Comparison of ENCODE assay signal across 25 mouse cellular contexts in genomic region chr8:10255741-10256140, GRCm38 (mm10).
DNase-seq lines count a peak whose midpoint lies in the region; ATAC-seq and TF ChIP-seq lines count a peak whose summit lies in the region.
"Had no signal": no experiment of that assay in that cellular context is flagged by ENCODE, and none has a peak within 500 bp of the region (broad histone marks: within the 10 kb centered on the region; RNA-seq: fewer than 3 reads in every experiment).

No protein-coding gene starts in this region.

- no peak overlapping the region for H3K9ac ChIP-seq in hindbrain, embryonic 11.5 days (ENCODE audit: low read depth, low read length)
- H3K9ac ChIP-seq in lung, postnatal 0 days (replicated peaks; ENCODE audit: low read depth), result no peak overlapping the region
- no peak overlapping the region for H3K9ac ChIP-seq in embryonic facial prominence, embryonic 14.5 days (ENCODE audit: low read depth, low read length)
- H3K9ac ChIP-seq: forebrain, embryonic 12.5 days; heart, embryonic 15.5 days; hindbrain, embryonic 15.5 days; liver, postnatal 0 days had no signal

- intact Hi-C loops in left cerebral cortex, postnatal 4 days (cut with DNase I), result no loop called here

- TF ChIP-seq CTCF in lung, postnatal 0 days (IDR thresholded peaks at IDR 0.05), result no peak

- no peak overlapping the region for H3K4me3 ChIP-seq in hindbrain, embryonic 11.5 days (ENCODE audit: low read depth, low read length)
- H3K4me3 ChIP-seq in hindbrain, embryonic 10.5 days, result no peak overlapping the region
- H3K4me3 ChIP-seq in lung, postnatal 0 days (ENCODE audit: low read depth, low read length), result no peak overlapping the region
- H3K4me3 ChIP-seq in embryonic facial prominence, embryonic 14.5 days (ENCODE audit: low read depth, low read length), result no peak overlapping the region
- H3K4me3 ChIP-seq: erythroblast, embryonic 14.5 days; forebrain, embryonic 12.5 days; heart, embryonic 15.5 days; hindbrain, embryonic 15.5 days; left cerebral cortex, adult 2 months; midbrain, embryonic 10.5 days had no signal

- no peaks in the 10 kb centered on the region for H3K27me3 ChIP-seq in hindbrain, embryonic 11.5 days (ENCODE audit: control insufficient read depth, insufficient read depth, low read length)
- no peaks in the 10 kb centered on the region for H3K27me3 ChIP-seq in hindbrain, embryonic 10.5 days (ENCODE audit: insufficient read depth, poor library complexity, severe bottlenecking)
- no peaks in the 10 kb centered on the region for H3K27me3 ChIP-seq in lung, postnatal 0 days (replicated peaks; ENCODE audit: insufficient read depth, low read length)
- no peaks in the 10 kb centered on the region for H3K27me3 ChIP-seq in embryonic facial prominence, embryonic 14.5 days (replicated peaks; ENCODE audit: control insufficient read depth, insufficient read depth, low read length)
- H3K27me3 ChIP-seq: forebrain, embryonic 12.5 days; heart, embryonic 15.5 days; hindbrain, embryonic 15.5 days had no signal

- no peak overlapping the region for H3K4me2 ChIP-seq in hindbrain, embryonic 11.5 days (replicated peaks; ENCODE audit: low read depth, low read length)
- H3K4me2 ChIP-seq in lung, postnatal 0 days (replicated peaks; ENCODE audit: low read depth, low read length), result no peak overlapping the region
- no peak overlapping the region for H3K4me2 ChIP-seq in embryonic facial prominence, embryonic 14.5 days (ENCODE audit: low read depth, low read length)
- H3K4me2 ChIP-seq: forebrain, embryonic 12.5 days; heart, embryonic 15.5 days; hindbrain, embryonic 15.5 days; liver, embryonic 11.5 days had no signal

- H3K4me1 ChIP-seq in hindbrain, embryonic 11.5 days (replicated peaks; ENCODE audit: control insufficient read depth, insufficient read depth, low read length), result no peaks in the 10 kb centered on the region
- H3K4me1 ChIP-seq in hindbrain, embryonic 10.5 days (replicated peaks), result no peaks in the 10 kb centered on the region
- H3K4me1 ChIP-seq in lung, postnatal 0 days (ENCODE audit: insufficient read depth, low read depth, low read length), result no peaks in the 10 kb centered on the region
- H3K4me1 ChIP-seq in embryonic facial prominence, embryonic 14.5 days (ENCODE audit: control insufficient read depth, insufficient read depth, low read length), result no peaks in the 10 kb centered on the region
- H3K4me1 ChIP-seq: forebrain, embryonic 12.5 days; heart, embryonic 15.5 days; hindbrain, embryonic 15.5 days; midbrain, embryonic 10.5 days had no signal

- no peak overlapping the region for H3K27ac ChIP-seq in hindbrain, embryonic 11.5 days (ENCODE audit: low read depth, low read length)
- H3K27ac ChIP-seq in hindbrain, embryonic 10.5 days, result no peak overlapping the region
- no peak overlapping the region for H3K27ac ChIP-seq in lung, postnatal 0 days (ENCODE audit: low read length)
- H3K27ac ChIP-seq in embryonic facial prominence, embryonic 14.5 days (replicated peaks; ENCODE audit: low read depth, low read length), result no peak overlapping the region
- H3K27ac ChIP-seq: forebrain, embryonic 12.5 days; heart, embryonic 15.5 days; hindbrain, embryonic 15.5 days; left cerebral cortex, adult 2 months; midbrain, embryonic 10.5 days had no signal

- ATAC-seq in hindbrain, embryonic 11.5 days (ENCODE audit: low FRiP score), result no peak
- ATAC-seq in lung, postnatal 0 days, result no peak
- ATAC-seq in embryonic facial prominence, embryonic 14.5 days (ENCODE audit: low read depth), result no peak
- ATAC-seq: activated CD4-positive, CD25-positive, alpha-beta regulatory T cell, adult 4 months; liver, postnatal 0 days; midbrain, embryonic 16.5 days had no signal

- no peaks in the 10 kb centered on the region for H3K9me3 ChIP-seq in hindbrain, embryonic 11.5 days (ENCODE audit: control insufficient read depth, low read length)
- no peaks in the 10 kb centered on the region for H3K9me3 ChIP-seq in hindbrain, embryonic 10.5 days
- no peaks in the 10 kb centered on the region for H3K9me3 ChIP-seq in lung, postnatal 0 days (ENCODE audit: low read length)
- no peaks in the 10 kb centered on the region for H3K9me3 ChIP-seq in embryonic facial prominence, embryonic 14.5 days (ENCODE audit: control insufficient read depth, low read length)
- H3K9me3 ChIP-seq: forebrain, embryonic 12.5 days; heart, embryonic 15.5 days; hindbrain, embryonic 15.5 days; midbrain, embryonic 10.5 days had no signal

- WGBS in hindbrain, embryonic 11.5 days, result 78% methylated on average over 2 of the region's 2 CpGs
- 77% methylated on average over 2 of the region's 2 CpGs for WGBS in hindbrain, embryonic 10.5 days
- WGBS in lung, postnatal 0 days, result 51% methylated on average over 2 of the region's 2 CpGs
- 58% methylated on average over 2 of the region's 2 CpGs for WGBS in embryonic facial prominence, embryonic 14.5 days

- peak; percentile 9 for DNase-seq in hindbrain, embryonic 11.5 days (ENCODE audit: low spot score)
- DNase-seq in hindbrain, embryonic 10.5 days (ENCODE audit: low spot score), result no peak
- DNase-seq in lung, postnatal 0 days (ENCODE audit: low spot score), result peak; percentile 29
- DNase-seq in lung, postnatal 25 days (ENCODE audit: low spot score), result no peak
- peak; percentile 70 for DNase-seq in embryonic facial prominence, embryonic 14.5 days (ENCODE audit: low spot score)
- no peak for DNase-seq in left cerebral cortex, postnatal 4 days
- DNase-seq in right cerebral cortex, postnatal 4 days, result no peak
- DNase-seq in cerebellum, postnatal 36 days, result no peak
- DNase-seq: adrenal gland, postnatal 25 days; cerebellum, postnatal 10 days; heart, postnatal 36 days; kidney, adult 8-10 months; liver, postnatal 0 days; lung, postnatal 36 days; thymus, adult 18-20 months; thymus, postnatal 36 days had no signal

- no peaks in the 10 kb centered on the region for H3K36me3 ChIP-seq in hindbrain, embryonic 11.5 days (ENCODE audit: control insufficient read depth, insufficient read depth, low read length)
- H3K36me3 ChIP-seq in hindbrain, embryonic 10.5 days, result no peaks in the 10 kb centered on the region
- H3K36me3 ChIP-seq in lung, postnatal 0 days (ENCODE audit: insufficient read depth, low read length), result no peaks in the 10 kb centered on the region
- H3K36me3 ChIP-seq in embryonic facial prominence, embryonic 14.5 days (ENCODE audit: control insufficient read depth, insufficient read depth, low read length), result no peaks in the 10 kb centered on the region
- H3K36me3 ChIP-seq: forebrain, embryonic 12.5 days; heart, embryonic 15.5 days; hindbrain, embryonic 15.5 days; midbrain, embryonic 10.5 days had no signal

- TF ChIP-seq EP300 in lung, postnatal 0 days (IDR thresholded peaks at IDR 0.05), result no peak

Comparison
In these comparisons a context has a peak if more than half of its experiments do, and no peak if none do; other contexts are left out.
1. DNase-seq: peak in hindbrain, embryonic 11.5 days (single experiment), lung, postnatal 0 days (single experiment) and embryonic facial prominence, embryonic 14.5 days (single experiment); none in hindbrain, embryonic 10.5 days (single experiment), lung, postnatal 25 days (single experiment), left cerebral cortex, postnatal 4 days (single experiment), right cerebral cortex, postnatal 4 days (single experiment) and cerebellum, postnatal 36 days (0 of 2).